Mouse (Mus musculus): Measurements from ENCODE around the gene Nacc2. TPM values are rescaled to one million over a fixed set of nuclear protein-coding genes. Genes with fewer than 3 reads are reported as not detected.

The Nacc2 gene
- total and polyA plus RNA-seq, 2 experiments = 6.0 to 22.2 TPM

GRCm38 (mm10) chr2:26019923-26020322 lies 103.1 kb downstream of the Nacc2 start:
- Histone ChIP-seq H3K27ac (replicated peaks; ENCODE audit: insufficient read depth, low read depth, low read length) (no peak overlapping the region), H3K4me1 (ENCODE audit: control insufficient read depth, insufficient read depth, low read length) (peaks cover 12% of the 10 kb centered on the region; the same call in 1 of the 2 replicates), H3K4me3 (ENCODE audit: insufficient read depth, low read depth, low read length) (no peak overlapping the region), H3K79me2 (ENCODE audit: control insufficient read depth, insufficient read depth, low read length) (peaks cover 17% of the 10 kb centered on the region), H3K9ac (ENCODE audit: low read depth, low read length) (no peak overlapping the region), H3K27me3 (ENCODE audit: control insufficient read depth, insufficient read depth, low read length) (no peaks in the 10 kb centered on the region), H3K36me3 (ENCODE audit: control insufficient read depth, insufficient read depth, low read length) (peaks cover 10% of the 10 kb centered on the region; the same call in 1 of the 2 replicates)
- TF ChIP-seq POLR2A (IDR thresholded peaks at IDR 0.05; ENCODE audit: extremely low read depth, insufficient read depth, low read length) (no peak), CTCF (IDR thresholded peaks at IDR 0.05; ENCODE audit: low read depth, low read length) (no peak)
- DNase-seq (ENCODE audit: extremely low read depth, low read depth, low spot score) = no peak
- WGBS = 92% methylated on average over 3 of the region's 3 CpGs

DNA sequence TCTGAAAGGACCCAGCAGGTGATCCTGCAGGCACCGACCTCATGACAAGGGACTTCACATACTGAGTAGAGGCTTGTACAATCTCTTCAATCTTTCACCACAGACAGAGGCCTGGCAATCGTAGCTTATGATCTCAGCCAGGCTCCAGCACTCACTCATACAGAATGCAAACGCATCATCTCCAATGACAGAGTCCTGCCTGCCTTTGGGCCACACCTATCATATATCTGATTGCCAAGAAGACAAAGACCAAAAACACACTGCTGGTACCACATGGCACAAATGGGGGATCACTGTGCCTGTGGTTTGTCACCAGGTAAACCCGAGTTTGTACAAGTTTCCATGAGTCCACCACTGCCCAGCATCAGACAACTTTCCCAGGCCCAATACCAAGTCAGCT lies 105.7 kb downstream of the Nacc2 start:
- DNase-seq (ENCODE audit: extremely low read depth, low read depth, low spot score) = no peak
- Histone ChIP-seq H3K4me3 (ENCODE audit: insufficient read depth, low read depth, low read length) (no peak overlapping the region), H3K27me3 (ENCODE audit: control insufficient read depth, insufficient read depth, low read length) (no peaks in the 10 kb centered on the region), H3K9ac (ENCODE audit: low read depth, low read length) (no peak overlapping the region), H3K36me3 (ENCODE audit: control insufficient read depth, insufficient read depth, low read length) (peaks cover 32% of the 10 kb centered on the region), H3K27ac (replicated peaks; ENCODE audit: insufficient read depth, low read depth, low read length) (no peak overlapping the region), H3K4me1 (ENCODE audit: control insufficient read depth, insufficient read depth, low read length) (peaks cover 12% of the 10 kb centered on the region; the same call in 1 of the 2 replicates), H3K79me2 (ENCODE audit: control insufficient read depth, insufficient read depth, low read length) (peaks cover 17% of the 10 kb centered on the region)
- no peak for TF ChIP-seq POLR2A (IDR thresholded peaks at IDR 0.05; ENCODE audit: extremely low read depth, insufficient read depth, low read length)
- TF ChIP-seq CTCF (IDR thresholded peaks at IDR 0.05; ENCODE audit: low read depth, low read length) = no peak
- 73% methylated on average over 4 of the region's 4 CpGs for WGBS

DNA sequence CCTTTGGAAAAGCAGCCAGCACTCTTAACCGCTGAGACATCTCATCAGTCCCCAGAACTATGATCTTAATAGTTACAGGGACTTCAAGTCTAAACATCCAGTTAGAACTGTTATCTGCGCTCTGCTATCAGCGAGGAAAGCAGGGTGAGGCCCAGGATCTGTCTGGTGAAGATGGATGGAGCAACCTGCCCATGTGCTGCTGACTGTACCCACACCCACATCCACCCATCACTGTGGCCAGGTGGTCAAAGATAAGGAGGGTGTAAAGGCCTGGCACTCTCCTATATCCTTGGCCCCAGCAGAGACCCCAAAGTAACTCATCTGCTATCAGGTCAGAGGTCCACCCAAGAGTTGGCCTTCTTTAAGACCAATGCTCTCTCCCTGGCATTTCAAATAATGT lies 109.3 kb downstream of the Nacc2 start:
- no peak for DNase-seq (ENCODE audit: extremely low read depth, low read depth, low spot score)
- WGBS = 97% methylated on average over 3 of the region's 3 CpGs
- no peaks in the 10 kb centered on the region for H3K27me3 ChIP-seq (ENCODE audit: control insufficient read depth, insufficient read depth, low read length)
- H3K9ac ChIP-seq (ENCODE audit: low read depth, low read length) = no peak overlapping the region
- TF ChIP-seq POLR2A (IDR thresholded peaks at IDR 0.05; ENCODE audit: extremely low read depth, insufficient read depth, low read length) (no peak), CTCF (IDR thresholded peaks at IDR 0.05; ENCODE audit: low read depth, low read length) (no peak)
- peaks cover 10% of the 10 kb centered on the region; the same call in 1 of the 2 replicates for H3K79me2 ChIP-seq (ENCODE audit: control insufficient read depth, insufficient read depth, low read length)
- H3K36me3 ChIP-seq (ENCODE audit: control insufficient read depth, insufficient read depth, low read length) = peaks cover 44% of the 10 kb centered on the region
- H3K4me1 ChIP-seq (ENCODE audit: control insufficient read depth, insufficient read depth, low read length) = no peaks in the 10 kb centered on the region
- no peak overlapping the region for H3K27ac ChIP-seq (replicated peaks; ENCODE audit: insufficient read depth, low read depth, low read length)
- no peak overlapping the region for H3K4me3 ChIP-seq (ENCODE audit: insufficient read depth, low read depth, low read length)

GRCm38 (mm10) chr2:26011420-26011819 lies 111.6 kb downstream of the Nacc2 start:
- Histone ChIP-seq H3K27ac (replicated peaks; ENCODE audit: insufficient read depth, low read depth, low read length) (no peak overlapping the region), H3K9ac (ENCODE audit: low read depth, low read length) (no peak overlapping the region), H3K4me3 (ENCODE audit: insufficient read depth, low read depth, low read length) (no peak overlapping the region), H3K27me3 (ENCODE audit: control insufficient read depth, insufficient read depth, low read length) (no peaks in the 10 kb centered on the region), H3K4me1 (ENCODE audit: control insufficient read depth, insufficient read depth, low read length) (no peaks in the 10 kb centered on the region), H3K36me3 (ENCODE audit: control insufficient read depth, insufficient read depth, low read length) (peaks cover 61% of the 10 kb centered on the region), H3K79me2 (ENCODE audit: control insufficient read depth, insufficient read depth, low read length) (no peaks in the 10 kb centered on the region)
- DNase-seq (ENCODE audit: extremely low read depth, low read depth, low spot score) = no peak
- 91% methylated on average over 1 of the region's 1 CpGs for WGBS
- TF ChIP-seq CTCF (IDR thresholded peaks at IDR 0.05; ENCODE audit: low read depth, low read length) (no peak), POLR2A (IDR thresholded peaks at IDR 0.05; ENCODE audit: extremely low read depth, insufficient read depth, low read length) (no peak)

Other genes with a start within 250 kb of the Nacc2 start
- 5.4 and 9.0 TPM in 2 replicates for gene Camsap1, start 139.9 kb downstream of the Nacc2 start, total RNA-seq (2014; rRNA removed)
- 2.4 and 2.5 TPM in 2 replicates for gene Camsap1, start 139.9 kb downstream of the Nacc2 start, polyA plus RNA-seq (2012; rRNA removed)
- 25.4 and 28.4 TPM in 2 replicates for gene Ubac1, start 101.5 kb downstream of the Nacc2 start, total RNA-seq (2014; rRNA removed)
- 22.4 and 23.9 TPM in 2 replicates for gene Ubac1, start 101.5 kb downstream of the Nacc2 start, polyA plus RNA-seq (2012; rRNA removed)
- gene Lhx3, start 85.1 kb upstream of the Nacc2 start, total RNA-seq (2014; rRNA removed) = not detected in 2 replicates
- gene Lhx3, start 85.1 kb upstream of the Nacc2 start, polyA plus RNA-seq (2012; rRNA removed) = not detected in 2 replicates
- 4.1 and 4.2 TPM in 2 replicates for gene Qsox2, start 114.3 kb upstream of the Nacc2 start, total RNA-seq (2014; rRNA removed)
- 4.4 and 4.9 TPM in 2 replicates for gene Qsox2, start 114.3 kb upstream of the Nacc2 start, polyA plus RNA-seq (2012; rRNA removed)
- gene Ccdc187, start 171.3 kb upstream of the Nacc2 start, total RNA-seq (2014; rRNA removed) = under 0.01 TPM in 1 of 2 replicates, not detected in the other
- gene Ccdc187, start 171.3 kb upstream of the Nacc2 start, polyA plus RNA-seq (2012; rRNA removed) = 0.04 TPM in 1 of 2 replicates, not detected in the other
- 0.74 and 1.6 TPM in 2 replicates for gene Gpsm1, start 192.3 kb upstream of the Nacc2 start, total RNA-seq (2014; rRNA removed)
- 1.9 and 2.1 TPM in 2 replicates for gene Gpsm1, start 192.3 kb upstream of the Nacc2 start, polyA plus RNA-seq (2012; rRNA removed)
- 8.7 and 10.7 TPM in 2 replicates for gene Dnlz, start 228.9 kb upstream of the Nacc2 start, total RNA-seq (2014; rRNA removed)
- 16.4 and 22.4 TPM in 2 replicates for gene Dnlz, start 228.9 kb upstream of the Nacc2 start, polyA plus RNA-seq (2012; rRNA removed)
- 0.81 and 0.92 TPM in 2 replicates for gene Card9, start 237.7 kb upstream of the Nacc2 start, total RNA-seq (2014; rRNA removed)
- 0.40 and 0.84 TPM in 2 replicates for gene Card9, start 237.7 kb upstream of the Nacc2 start, polyA plus RNA-seq (2012; rRNA removed)